Mouse (Mus musculus): ENCODE results near the gene Fez1.

The Fez1 gene

DNA sequence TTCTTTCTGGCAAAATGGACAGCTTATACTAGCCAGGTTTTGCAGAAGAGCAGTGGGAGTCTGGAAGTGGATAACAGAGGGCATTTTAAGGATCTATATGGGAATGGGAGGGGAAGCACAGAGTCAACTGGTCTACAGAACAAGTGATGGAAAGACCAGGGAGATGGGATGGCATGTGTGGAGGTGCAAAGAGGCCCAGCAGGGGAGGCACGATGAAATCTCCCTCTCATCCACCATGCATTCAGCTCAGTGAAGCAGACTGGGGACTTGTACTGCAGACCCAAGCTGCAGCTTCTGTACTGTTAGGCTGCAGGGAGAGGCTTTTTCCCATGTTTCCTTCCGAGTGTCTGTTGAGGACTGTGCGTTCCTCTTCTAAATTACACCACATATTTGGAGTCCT, 12.2 kb downstream of the Fez1 start:
- DNase-seq (ENCODE audit: low read depth): no peak

DNA sequence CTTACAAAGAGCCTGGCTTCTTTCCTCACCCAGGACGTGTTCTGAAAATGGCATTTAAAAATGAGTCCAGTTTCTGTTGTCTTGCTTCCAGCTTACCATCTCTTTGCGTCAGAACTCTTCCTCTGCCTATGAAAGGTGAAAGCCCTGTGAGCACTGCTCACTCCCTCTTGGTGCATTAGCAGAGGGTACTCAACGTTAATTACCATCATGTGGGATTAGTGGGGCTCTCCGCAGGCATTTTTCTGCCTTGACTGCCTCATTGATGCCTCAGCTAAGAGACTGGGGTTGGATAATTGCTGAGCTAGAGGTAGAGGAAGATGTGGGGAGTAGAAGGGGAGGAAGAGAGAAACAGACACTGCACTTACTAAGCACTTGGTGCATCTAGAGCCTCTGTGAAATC, 24.7 kb downstream of the Fez1 start:
- no peak for DNase-seq (ENCODE audit: low read depth)

DNA sequence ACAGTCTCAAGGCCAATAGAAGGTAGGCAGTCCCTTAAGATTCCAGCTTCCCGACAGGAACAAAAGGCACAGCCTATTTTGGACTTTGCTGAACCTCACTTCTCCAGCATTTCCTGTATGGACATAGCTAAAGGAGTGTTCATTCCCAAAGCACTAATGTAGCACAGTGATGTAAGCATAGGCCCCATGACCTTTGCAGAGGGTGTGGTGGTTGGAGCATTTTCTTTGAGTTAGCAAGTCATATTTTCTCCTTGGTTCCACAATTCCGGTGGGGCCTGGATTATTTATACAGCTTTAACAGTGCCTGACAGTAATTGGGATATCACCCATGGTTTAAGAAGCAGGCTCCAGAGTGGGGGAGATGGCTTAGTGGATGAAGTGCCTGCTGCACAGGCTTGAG, 27.0 kb downstream of the Fez1 start:
- DNase-seq (ENCODE audit: low read depth): no peak

DNA sequence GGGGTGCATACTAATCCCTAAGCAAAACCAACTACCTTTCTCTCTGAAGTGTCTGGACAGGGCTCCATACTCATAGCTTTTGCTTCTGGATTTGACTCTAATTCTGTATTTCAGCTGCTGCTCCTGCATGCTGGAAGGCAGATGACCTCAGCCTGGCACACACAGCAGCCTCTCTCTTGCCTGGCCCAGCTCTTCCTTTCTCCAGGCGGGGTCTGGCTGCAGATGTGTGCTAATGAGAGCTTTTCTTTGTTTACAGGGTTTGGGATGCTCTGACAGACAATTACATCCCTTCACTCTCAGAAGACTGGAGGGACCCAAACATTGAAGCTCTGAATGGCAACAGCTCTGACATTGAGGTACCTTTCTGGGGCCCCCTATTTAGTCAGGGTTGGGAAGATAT, 28.4 kb downstream of the Fez1 start:
- DNase-seq (ENCODE audit: low read depth): no peak

DNA sequence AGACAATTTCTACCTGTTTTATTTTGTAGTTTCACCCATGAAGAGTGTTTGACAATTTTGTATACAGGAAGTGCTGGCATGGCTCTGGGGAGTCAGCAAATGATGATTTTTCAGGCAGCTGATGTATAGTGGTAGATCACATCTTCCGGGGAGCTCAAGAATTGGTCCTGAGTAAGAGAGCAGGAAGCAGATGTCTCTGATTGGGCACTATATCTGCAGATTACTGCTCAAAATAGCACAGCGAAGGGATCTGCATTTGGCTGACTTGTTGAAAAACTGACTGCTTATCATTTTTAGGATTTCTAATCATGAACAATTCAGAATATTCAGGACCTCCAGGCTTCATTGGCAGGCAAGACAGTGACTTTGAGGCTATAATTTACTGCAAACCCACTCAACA, 30.5 kb downstream of the Fez1 start:
- no peak for DNase-seq (ENCODE audit: low read depth)

DNA sequence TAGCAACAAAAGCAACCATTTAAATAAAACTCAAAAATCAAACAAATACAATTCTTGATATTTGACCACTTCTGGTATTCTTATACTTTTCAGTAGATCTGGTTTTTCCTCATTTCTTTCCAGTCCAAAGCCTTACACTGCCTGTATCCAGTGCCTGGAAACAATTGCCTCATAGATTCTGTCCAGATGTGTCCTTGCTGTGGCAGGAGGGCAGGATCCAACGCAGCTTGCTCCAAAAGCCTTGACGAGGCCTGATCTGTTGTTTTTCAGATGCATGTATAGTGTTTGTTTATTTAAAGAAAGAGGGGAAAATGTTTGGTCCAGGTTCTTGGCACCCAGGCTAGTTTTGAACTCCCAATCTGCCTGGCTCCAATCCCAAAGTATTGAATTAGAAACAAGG, 34.7 kb downstream of the Fez1 start:
- no peak for DNase-seq (ENCODE audit: low read depth)

DNA sequence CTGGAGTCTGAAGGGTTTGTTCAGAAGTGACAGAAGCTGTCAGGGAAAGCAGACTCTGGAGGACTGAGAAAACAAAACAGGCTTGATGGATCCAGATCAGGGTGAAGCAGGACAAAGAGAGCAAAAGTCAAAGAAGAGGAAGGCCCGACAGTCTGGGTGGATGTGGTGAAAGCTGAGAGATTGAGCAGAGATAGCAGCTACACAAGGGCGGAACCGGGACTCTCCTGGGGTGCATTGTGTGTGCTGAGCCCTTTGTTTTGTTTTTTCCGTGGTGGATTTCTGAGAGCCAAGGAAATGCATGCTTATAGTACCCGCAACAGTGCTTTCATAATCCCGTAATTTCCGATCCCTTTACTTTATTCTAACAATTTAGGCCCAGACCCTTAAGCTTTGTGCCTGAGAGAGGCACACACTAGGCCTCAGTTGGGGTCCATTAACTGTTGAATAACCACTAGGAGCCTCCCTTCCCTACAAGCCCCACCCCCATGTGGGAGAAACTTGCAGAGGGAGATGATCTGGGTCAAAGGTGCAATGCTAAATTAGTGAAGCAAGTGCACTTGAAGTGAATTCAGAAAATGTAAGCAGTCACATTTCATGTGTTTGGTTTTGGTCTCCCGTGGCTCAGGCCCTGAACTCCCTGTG, 35.9 kb downstream of the Fez1 start:
- DNase-seq (ENCODE audit: low read depth): no peak

DNA sequence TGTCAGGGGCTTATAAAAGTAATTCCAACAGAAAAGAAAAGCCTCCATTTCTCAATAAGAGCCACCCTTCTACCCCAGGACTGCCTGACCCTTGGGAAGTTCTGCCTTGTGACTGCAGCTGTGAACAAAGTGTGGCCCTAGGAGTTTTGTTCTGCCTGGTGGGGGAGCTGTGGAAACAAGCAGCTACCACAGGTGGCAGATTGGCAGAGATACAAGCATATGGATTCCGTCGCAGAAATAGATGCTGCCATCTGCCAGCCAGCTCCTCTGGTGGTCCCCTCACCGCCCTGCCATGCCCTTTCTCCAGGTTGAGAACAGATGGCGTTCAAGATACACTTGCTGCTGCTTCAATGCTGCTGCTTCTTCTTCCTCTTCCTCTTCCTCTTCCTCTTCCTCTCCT, 37.0 kb downstream of the Fez1 start:
- no peak for DNase-seq (ENCODE audit: low read depth)

DNA sequence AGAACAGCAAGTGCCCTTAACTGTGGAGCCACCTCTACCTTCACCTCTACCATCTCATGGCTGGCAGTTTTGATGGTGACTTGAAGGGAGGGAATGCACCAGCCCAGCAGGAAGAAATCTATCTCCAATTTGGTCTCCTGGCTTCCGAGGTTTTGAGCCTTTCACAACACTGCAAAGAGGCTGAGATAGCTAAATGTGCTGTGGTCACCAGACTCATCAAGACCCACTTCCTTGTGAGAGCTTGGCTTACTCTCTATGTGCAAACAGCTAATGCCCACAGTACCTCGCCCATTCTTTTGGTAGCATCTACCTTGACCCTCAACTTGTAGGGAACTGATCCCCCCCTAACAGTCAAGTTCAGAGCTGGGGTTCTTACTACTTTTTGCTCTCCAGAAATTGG, 40.9 kb downstream of the Fez1 start:
- DNase-seq (ENCODE audit: low read depth): no peak

DNA sequence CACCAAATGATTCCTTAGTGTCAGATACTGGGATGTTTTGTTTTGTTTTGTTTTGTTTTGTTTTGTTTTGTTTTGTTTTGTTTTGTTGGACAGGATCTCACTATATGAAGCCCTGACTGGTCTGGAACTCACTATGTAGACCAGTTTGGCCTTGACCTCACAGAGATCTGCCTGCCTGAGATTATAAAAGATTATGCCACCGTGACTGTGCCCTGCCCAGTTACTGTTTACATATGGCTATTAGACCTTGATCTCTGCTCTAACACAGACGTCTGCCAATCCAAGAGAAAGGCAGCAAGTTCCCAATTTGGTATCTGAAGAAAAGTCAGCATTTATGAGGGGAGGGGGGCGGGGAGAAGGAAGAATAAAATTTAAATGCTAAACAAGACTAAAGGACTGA, 42.0 kb downstream of the Fez1 start:
- no peak for DNase-seq (ENCODE audit: low read depth)

DNA sequence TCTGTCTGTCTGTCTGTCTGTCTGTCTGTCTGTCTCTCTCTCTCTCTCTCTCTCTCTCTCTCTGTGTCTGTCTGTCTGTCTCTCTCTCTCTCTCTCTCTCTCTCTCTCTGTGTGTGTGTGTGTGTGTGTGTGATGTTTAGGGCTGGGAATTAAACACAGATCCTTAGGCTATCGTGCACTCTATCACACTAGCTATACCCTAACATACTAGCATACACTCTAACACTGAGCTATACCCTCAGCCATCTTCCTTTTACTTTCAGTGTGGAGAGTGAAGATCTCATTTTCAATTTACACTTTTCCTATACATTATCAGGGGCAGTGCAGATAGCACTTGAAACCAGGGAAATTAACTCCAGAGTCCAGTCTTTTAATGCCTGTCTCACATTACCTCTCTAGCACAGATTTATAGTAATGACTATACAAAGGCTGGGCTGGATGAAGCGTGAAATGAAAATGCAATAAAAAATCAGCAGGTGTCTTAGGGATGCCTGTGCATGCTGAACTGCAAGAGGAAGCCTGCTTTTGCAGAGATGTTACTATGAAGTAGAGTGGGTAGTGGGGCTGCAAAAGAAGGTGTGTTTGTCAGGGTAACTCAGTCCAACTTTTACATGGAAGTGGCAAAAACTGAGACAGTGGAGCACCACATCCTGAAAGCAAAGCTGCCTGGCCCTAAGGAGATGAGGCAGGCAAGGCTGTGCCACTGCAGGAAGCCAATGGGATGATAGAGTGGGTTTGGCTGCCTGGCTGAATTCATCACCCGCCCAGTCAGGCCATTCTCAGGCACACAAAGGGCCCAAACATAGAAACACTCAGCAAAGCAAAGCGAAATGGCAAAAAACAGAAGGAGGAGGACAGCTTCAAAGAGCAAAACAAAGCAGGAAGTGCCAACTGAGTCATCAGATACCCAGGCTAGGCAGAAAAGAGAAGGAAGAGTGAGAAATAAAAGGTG, 43.5 kb downstream of the Fez1 start:
- no peak for DNase-seq (ENCODE audit: low read depth)

DNA sequence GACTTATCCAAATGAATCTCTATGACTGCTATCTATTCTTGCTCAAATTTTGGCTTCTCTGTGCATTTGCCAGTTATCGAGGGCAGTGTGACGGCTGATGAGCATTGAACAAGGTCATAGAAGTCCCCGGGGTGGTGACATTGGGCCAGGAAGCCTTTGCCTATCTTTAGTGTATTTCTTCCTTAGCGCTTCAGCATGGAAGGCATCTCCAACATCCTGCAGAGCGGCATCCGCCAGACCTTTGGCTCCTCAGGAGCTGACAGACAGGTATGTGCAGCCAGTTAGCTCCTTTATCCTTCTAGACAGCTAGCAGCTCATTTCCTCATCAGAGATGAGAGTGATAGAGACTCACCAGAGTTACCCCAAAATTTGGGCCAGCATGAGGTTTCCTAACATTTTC, 47.0 kb downstream of the Fez1 start:
- no peak for DNase-seq (ENCODE audit: low read depth)

DNA sequence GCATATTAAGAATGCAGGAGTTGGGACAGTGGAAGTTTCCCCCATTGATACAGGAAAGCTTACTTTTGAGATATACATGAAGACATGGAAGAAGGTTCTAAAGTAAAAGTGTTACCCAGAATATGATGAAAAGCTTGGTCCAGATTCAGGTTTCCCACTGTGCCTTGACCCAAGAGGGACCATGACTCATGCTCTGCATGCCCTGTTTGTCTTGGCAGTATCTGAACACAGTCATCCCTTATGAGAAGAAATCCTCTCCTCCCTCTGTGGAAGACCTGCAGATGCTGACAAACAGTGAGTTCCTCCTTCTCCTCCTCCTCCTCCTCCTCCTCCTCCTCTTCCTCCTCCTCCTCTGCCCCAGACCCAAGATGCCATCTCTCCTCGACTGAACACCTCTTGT, 48.6 kb downstream of the Fez1 start:
- no peak for DNase-seq (ENCODE audit: low read depth)

DNA sequence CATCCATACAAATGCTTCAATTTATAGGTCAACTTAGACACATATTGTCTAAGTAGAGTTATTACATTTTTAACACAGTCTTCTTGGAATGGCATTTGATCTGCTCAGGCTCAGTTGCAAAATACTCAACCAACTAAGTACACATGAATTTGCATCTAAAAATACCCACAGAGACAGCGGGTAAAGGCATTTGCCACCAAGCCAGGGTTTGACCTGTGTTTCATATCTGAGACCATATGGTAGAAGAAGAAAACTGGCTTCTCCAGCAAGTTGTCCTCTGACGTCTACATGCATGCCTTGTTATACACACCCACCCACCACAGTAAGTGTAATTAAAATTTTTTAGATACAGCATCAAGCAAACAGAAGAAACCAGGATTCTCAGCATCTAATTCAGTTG, 52.1 kb downstream of the Fez1 start:
- no peak for DNase-seq (ENCODE audit: low read depth)

DNA sequence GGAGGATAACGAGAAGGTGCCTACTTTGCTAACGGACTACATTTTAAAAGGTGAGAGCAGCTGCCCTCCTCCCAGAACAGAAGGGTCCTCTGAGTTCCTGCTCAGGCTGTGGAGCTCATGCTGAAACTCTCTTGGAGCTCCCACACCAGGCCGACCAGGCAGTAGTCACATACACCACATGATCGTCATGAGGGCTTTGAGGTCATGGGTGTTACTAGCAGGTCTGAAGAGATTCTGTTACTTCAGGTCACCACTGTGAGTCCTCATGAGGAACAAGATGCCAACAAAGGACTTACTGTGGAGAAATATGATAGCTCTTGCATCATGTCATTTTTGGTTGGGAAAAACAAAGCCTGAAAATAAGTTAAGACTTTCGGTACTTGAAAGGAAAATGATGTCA, 54.6 kb downstream of the Fez1 start:
- DNase-seq (ENCODE audit: low read depth): no peak

DNA sequence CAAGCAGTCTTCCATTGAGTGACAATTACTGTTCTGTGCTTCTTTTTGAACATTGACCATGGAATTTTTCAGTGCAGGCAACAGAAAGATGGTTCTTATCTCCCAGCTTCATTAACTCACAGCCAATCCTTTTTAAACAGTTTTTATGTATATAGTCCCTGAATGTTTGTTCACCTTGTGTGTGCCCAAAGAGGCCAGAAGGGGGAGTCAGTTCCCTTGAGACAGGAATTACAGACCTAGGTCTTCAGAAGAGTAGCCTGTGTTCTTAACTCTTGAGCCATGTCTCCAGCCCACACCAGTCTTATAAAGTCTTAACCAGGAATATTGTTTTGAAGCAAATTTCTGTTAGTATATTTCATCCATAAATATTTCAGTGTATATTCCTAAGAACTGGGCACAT, 55.1 kb downstream of the Fez1 start:
- no peak for DNase-seq (ENCODE audit: low read depth)

DNA sequence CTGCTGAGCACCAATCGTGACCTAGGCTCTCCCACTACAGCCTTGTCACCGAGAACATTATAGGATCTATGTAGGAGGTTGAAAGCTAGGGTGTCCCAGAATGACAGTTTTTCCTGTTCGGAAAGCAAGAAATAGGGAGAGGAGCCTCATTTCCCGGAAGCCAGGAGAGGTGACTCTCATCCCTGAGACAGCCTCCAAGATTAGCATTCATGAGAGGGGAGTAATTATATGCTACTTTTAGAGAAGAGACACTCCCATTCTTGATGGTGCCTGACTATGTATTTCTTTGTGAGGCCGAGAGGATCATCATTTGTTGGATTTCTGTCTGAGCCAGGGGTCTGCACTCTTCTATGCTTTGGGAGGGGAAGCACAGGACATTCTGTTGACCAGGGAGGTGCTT, 60.0 kb downstream of the Fez1 start:
- no peak for DNase-seq (ENCODE audit: low read depth)

DNA sequence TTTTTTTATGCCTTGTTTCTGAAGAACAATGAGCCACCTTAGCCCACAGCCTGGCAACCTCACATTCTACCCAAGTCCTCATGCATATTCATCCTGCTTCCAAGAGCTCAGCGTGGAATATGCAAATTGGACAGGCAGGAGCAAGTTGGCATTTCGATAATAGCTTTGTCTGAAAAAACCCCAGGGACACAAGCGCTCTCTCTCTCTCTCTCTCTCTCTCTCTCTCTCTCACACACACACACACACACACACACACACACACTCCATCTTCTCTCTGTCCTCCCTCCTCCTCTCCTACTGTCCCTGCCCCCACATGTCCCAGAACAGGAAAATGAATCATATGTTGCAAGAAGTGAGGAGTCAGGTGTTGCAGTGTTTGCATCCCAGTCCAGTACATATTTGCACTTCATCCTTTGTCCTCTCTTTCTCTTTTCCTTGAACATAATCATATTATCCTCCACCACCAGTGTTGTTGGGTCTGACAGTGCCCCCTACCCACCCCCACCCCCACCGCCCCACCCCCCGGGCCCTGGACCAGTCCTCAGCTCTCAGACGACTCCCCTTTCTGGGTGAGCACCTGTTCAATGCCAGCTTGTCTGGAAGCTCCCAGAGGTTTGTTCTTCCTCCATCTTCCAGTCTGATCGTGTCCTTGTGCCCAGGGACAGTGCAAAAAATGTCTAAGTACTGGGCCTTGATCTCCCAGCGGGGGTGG, 60.5 kb downstream of the Fez1 start:
- DNase-seq (ENCODE audit: low read depth): no peak

DNA sequence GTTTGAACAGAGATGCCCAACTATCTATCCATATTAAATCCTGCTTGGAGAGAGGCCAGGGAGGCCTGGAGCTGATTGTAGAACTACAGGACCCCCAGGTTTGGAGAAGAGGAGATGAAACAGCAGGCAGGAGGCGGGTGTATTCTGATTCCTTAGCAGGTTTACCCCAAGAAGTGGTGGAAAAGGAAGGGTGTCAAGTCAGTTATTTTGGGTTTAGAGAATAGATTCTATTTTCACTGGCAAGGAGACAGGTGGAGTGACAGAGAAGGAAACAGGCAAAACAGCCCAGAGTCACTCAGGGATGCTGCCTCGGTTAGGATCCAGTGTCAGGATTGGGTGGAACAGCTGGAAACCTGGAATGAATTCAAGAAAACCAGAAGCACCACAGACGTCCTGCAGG, 61.9 kb downstream of the Fez1 start:
- no peak for DNase-seq (ENCODE audit: low read depth)

DNA sequence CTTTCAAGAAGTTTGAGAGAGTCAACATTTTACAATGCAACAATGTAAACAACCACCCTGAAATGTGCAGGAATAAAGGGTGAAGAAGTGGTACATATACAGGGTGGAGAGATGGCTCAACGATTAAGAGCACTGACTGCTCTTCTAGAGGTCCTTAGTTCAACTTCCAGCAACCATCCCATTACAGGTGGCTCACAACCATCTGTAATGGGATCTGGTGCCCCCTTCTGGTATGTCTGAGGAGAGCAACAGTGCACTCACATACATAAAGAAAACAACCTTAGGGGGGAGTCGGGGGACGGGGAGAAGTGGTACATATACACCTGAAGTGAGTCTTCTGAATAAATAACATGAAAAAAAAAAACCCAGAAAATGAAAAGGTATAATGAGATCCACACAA, 63.6 kb downstream of the Fez1 start:
- DNase-seq (ENCODE audit: low read depth): no peak

DNA sequence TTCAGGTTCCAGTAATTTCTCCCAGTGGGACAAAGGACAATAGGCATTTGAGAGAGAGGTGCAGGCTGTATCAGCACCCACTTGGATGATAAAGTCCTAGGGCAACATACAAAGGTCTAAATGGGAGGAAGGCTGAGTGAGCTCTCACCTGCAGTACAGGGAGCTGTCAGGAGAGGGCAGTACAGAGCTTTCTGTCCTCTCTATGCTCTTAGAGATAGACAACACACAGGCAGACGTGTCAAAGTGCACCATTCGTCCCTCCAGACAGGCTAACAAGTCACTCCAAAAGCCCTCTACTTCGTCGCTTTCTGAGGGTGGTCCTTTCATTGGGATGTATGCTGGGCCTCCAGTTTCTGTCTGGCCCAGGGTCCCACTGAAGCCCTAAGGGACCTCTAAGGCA, 68.9 kb downstream of the Fez1 start:
- peak; percentile 23 for DNase-seq (ENCODE audit: low read depth)

DNA sequence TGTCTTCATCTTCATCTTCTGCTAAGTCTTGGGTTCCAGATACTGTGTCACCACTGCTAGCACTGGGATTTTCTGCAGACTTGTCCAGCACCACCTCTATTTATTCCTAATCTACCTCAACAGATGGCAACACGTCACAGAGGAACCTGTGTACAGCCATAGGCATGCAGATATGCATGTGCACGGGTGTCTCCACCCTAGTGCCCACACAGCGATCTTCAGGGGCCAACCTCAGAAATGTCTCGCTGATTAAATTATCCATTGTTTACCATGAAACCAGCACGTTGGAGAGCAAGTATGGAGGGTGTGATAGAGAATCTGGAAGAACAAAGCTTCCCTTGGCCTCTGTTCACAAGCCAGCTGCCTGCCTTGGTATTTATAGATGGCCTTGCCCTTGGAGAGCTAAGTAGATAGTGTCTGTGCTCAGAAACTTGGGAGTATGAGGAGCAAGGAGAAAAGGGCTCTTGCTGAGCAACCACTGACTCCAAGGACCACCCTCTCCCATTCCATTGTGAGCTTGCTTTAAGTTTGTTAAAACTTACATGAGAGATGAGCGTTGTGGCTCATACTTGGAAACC, 71.8 kb downstream of the Fez1 start:
- DNase-seq (ENCODE audit: low read depth): peak; percentile 4

DNA sequence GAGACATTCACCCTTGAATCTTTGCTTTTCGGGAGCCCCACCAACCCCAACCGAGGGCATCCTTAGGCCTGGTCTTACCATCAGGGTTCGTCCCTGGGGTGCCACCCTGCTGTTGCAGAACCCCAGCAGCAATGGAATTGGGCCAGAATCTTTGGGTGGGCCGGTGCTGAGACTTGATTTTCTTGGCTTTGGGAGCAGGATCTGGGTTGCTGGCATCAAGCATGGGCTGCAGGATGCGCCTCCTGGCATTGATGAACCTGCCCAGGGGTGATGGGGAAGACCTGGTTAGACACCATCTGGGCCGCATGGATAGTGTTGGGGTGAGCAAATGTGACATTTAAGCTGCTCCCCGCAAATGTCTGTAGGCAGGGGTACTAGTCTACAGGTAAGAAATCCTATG, 72.6 kb downstream of the Fez1 start:
- DNase-seq (ENCODE audit: low read depth): no peak
